Mouse (Mus musculus): ENCODE data around the gene Cfap44. TPM values are rescaled to one million over a fixed set of nuclear protein-coding genes. Genes with fewer than 3 reads are reported as not detected.

The Cfap44 gene
- polyA plus RNA-seq, 1 experiment from 2014 or later: 6.1 TPM

DNA sequence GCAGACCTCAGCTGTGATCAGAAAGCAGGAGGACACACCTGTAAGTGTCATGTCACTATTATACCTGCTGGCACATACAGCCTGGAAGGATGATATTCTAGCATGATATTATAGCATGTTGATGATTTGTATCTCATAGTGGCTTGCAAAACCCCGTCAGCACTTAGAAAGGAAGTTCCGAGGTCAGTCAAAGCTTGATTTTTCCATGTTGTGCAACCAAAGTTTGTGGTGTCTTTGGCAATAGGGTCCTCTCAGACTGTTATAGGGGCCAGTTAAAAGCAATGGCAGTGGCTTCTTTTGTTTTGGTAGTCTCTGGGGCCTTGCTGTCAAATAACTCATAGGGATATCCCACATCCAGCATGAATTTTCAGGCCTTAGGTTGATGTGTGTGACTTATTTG, 63.3 kb downstream of the Cfap44 start:
- no peak overlapping the region for H3K4me3 ChIP-seq (replicated peaks; ENCODE audit: low read depth, low read length)
- DNase-seq: no peak
- no peaks in the 10 kb centered on the region for H3K9me3 ChIP-seq (ENCODE audit: control insufficient read depth, low read length)
- no peak overlapping the region for H3K4me2 ChIP-seq (ENCODE audit: low read length)
- H3K4me1 ChIP-seq (ENCODE audit: control insufficient read depth, insufficient read depth, low read length): no peaks in the 10 kb centered on the region
- 95% methylated on average over 2 of the region's 2 CpGs for WGBS
- H3K9ac ChIP-seq (replicated peaks; ENCODE audit: low read length): no peak overlapping the region
- H3K36me3 ChIP-seq (ENCODE audit: control insufficient read depth, insufficient read depth, low read length): no peaks in the 10 kb centered on the region
- H3K27me3 ChIP-seq (ENCODE audit: control insufficient read depth, insufficient read depth, low read length): no peaks in the 10 kb centered on the region
- no peak for ATAC-seq (ENCODE audit: low FRiP score, low TSS enrichment)
- H3K27ac ChIP-seq (replicated peaks; ENCODE audit: low read depth, low read length): no peak overlapping the region

DNA sequence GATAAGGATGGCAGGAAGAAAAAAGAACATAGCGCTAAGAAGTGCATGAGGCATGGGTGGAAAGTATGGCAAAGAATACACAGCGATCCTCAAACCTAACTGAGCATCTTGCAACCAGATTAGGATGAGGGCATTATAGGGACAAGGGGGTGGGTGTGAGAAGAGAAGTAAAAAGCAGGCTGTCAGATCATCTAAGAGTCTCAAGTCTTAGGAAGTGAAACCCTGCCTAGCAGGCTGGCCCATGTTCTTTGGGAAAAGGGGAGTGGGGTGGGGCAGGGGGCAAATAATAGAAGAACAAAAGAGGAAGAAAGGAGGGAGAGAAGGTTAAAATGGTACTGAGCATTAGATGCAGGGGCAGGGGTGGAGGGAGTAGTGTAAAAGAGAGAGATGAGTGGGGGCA, 64.2 kb downstream of the Cfap44 start:
- Histone ChIP-seq H3K4me1 (ENCODE audit: control insufficient read depth, insufficient read depth, low read length) (no peaks in the 10 kb centered on the region), H3K9ac (replicated peaks; ENCODE audit: low read length) (no peak overlapping the region), H3K27ac (replicated peaks; ENCODE audit: low read depth, low read length) (no peak overlapping the region), H3K27me3 (ENCODE audit: control insufficient read depth, insufficient read depth, low read length) (no peaks in the 10 kb centered on the region), H3K36me3 (ENCODE audit: control insufficient read depth, insufficient read depth, low read length) (no peaks in the 10 kb centered on the region), H3K9me3 (ENCODE audit: control insufficient read depth, low read length) (no peaks in the 10 kb centered on the region), H3K4me3 (replicated peaks; ENCODE audit: low read depth, low read length) (no peak overlapping the region), H3K4me2 (ENCODE audit: low read length) (no peak overlapping the region)
- ATAC-seq (ENCODE audit: low FRiP score, low TSS enrichment): no peak
- DNase-seq: no peak
- 97% methylated on average over 2 of the region's 2 CpGs for WGBS

DNA sequence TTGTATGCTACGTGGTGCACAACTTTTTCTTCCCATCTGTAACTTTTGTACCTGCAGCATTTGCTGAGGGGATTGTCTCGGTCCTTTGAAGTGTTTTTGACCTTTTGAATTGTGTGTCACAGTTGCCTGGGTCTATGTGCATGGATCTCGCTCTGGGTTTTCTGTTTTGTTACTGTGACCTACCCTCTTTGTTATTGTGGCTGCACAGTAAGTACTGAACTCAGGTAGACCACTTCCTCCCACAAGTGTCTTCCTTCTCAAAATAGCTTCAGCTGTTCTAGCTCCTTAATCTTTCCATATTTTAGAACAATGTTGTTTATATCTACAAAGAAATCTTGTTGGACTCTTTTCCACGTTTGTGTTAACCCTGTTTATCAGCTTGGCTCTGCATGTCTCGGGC, 66.3 kb downstream of the Cfap44 start:
- no peaks in the 10 kb centered on the region for H3K36me3 ChIP-seq (ENCODE audit: control insufficient read depth, insufficient read depth, low read length)
- no peak overlapping the region for H3K4me2 ChIP-seq (ENCODE audit: low read length)
- 81% methylated on average over 5 of the region's 5 CpGs for WGBS
- H3K9me3 ChIP-seq (ENCODE audit: control insufficient read depth, low read length): no peaks in the 10 kb centered on the region
- H3K4me3 ChIP-seq (replicated peaks; ENCODE audit: low read depth, low read length): no peak overlapping the region
- ATAC-seq (ENCODE audit: low FRiP score, low TSS enrichment): no peak
- no peak overlapping the region for H3K9ac ChIP-seq (replicated peaks; ENCODE audit: low read length)
- H3K27ac ChIP-seq (replicated peaks; ENCODE audit: low read depth, low read length): no peak overlapping the region
- no peaks in the 10 kb centered on the region for H3K27me3 ChIP-seq (ENCODE audit: control insufficient read depth, insufficient read depth, low read length)
- no peaks in the 10 kb centered on the region for H3K4me1 ChIP-seq (ENCODE audit: control insufficient read depth, insufficient read depth, low read length)
- DNase-seq: no peak

DNA sequence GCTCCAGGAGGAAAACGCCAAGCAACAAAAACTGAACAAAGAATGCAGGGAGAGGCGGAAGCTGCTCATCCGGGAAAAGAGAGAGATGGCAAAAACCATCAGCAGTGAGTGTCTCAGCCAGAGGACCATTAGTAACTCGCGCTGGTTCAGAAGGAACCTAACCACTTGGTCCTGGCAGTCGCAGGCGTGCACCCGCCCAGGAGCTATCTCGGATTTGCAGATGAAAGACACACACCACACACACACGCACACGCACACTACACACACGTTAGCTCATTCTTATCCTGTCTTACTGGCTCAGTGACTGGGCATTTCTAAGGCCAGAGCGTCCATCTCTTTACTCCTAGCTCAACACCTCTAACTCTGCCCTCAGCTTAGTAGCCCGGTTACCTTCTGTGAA, 80.7 kb downstream of the Cfap44 start:
- no peak for DNase-seq
- Histone ChIP-seq H3K27ac (replicated peaks; ENCODE audit: low read depth, low read length) (no peak overlapping the region), H3K27me3 (ENCODE audit: control insufficient read depth, insufficient read depth, low read length) (no peaks in the 10 kb centered on the region), H3K36me3 (ENCODE audit: control insufficient read depth, insufficient read depth, low read length) (no peaks in the 10 kb centered on the region), H3K4me3 (replicated peaks; ENCODE audit: low read depth, low read length) (no peak overlapping the region), H3K9ac (replicated peaks; ENCODE audit: low read length) (no peak overlapping the region), H3K4me1 (ENCODE audit: control insufficient read depth, insufficient read depth, low read length) (no peaks in the 10 kb centered on the region), H3K4me2 (ENCODE audit: low read length) (no peak overlapping the region), H3K9me3 (ENCODE audit: control insufficient read depth, low read length) (no peaks in the 10 kb centered on the region)
- 88% methylated on average over 14 of the region's 14 CpGs for WGBS
- no peak for ATAC-seq (ENCODE audit: low FRiP score, low TSS enrichment)

DNA sequence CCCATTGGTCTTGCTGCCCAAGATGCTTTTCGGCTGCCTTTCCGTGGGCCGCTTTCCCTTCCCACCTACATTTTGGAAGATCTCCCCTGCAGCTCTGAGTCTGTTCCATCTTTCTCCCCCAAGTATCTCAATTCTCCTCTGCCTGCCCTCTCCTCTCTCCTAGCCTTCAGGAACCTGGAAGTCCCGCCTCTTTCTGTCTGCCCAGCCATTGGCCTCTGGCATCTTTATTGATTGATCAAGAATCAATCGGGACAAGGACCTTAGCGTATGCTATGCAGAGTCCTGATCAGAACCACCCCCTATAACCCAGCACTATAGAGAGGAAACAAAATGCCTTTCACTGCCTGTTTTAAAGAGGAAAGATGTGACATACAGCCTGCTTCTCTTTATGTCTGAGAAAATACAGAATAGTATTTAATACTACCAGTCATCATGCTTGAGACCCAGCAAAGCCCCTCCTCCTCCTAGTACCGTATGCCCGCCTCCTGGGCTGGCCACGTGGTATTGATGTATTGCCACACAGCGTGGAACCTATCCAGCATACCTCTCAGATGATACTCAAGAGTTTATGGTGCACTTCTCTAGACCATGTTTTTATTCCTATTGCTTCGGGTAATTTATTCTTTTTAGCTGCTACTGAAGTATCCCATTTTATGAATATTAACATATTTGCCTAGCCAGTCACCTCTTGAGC, 81.2 kb downstream of the Cfap44 start:
- Histone ChIP-seq H3K27me3 (ENCODE audit: control insufficient read depth, insufficient read depth, low read length) (no peaks in the 10 kb centered on the region), H3K4me1 (ENCODE audit: control insufficient read depth, insufficient read depth, low read length) (no peaks in the 10 kb centered on the region), H3K9ac (replicated peaks; ENCODE audit: low read length) (no peak overlapping the region), H3K36me3 (ENCODE audit: control insufficient read depth, insufficient read depth, low read length) (no peaks in the 10 kb centered on the region), H3K4me3 (replicated peaks; ENCODE audit: low read depth, low read length) (no peak overlapping the region), H3K27ac (replicated peaks; ENCODE audit: low read depth, low read length) (no peak overlapping the region), H3K4me2 (ENCODE audit: low read length) (no peak overlapping the region), H3K9me3 (ENCODE audit: control insufficient read depth, low read length) (no peaks in the 10 kb centered on the region)
- WGBS: 90% methylated on average over 11 of the region's 11 CpGs
- no peak for DNase-seq
- ATAC-seq (ENCODE audit: low FRiP score, low TSS enrichment): 0 out of 2 replicates have a peak, but pooled peaks have one; percentile 41

DNA sequence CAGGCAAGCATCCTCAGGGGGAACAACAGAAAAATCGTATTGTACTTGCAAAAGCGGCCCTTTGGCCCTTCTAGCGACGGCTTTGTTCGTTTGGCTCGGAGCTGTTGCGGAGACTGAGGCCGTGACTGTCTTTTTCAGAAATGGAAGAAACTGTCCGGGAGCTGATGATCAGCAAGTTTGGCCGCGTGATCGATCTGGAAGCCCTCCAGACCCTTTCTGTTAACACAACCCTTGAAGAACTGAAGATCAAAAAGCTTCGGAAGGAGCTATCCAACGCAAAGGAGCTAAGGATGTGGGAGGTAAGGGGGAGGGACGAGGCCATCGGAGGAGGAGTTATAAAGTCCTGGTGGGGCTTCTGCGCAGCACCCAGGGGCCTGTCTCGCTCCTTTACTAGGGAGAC, 84.2 kb downstream of the Cfap44 start:
- Histone ChIP-seq H3K27me3 (ENCODE audit: control insufficient read depth, insufficient read depth, low read length) (no peaks in the 10 kb centered on the region), H3K4me1 (ENCODE audit: control insufficient read depth, insufficient read depth, low read length) (0 out of 2 replicates have a peak, but pooled peaks cover 3% of the 10 kb centered on the region), H3K36me3 (ENCODE audit: control insufficient read depth, insufficient read depth, low read length) (no peaks in the 10 kb centered on the region), H3K9ac (replicated peaks; ENCODE audit: low read length) (no peak overlapping the region; the same call in 1 of the 2 replicates), H3K27ac (replicated peaks; ENCODE audit: low read depth, low read length) (no peak overlapping the region), H3K4me2 (ENCODE audit: low read length) (peak overlapping the region; percentile 19; the same call in 1 of the 2 replicates), H3K4me3 (replicated peaks; ENCODE audit: low read depth, low read length) (no peak overlapping the region), H3K9me3 (ENCODE audit: control insufficient read depth, low read length) (no peaks in the 10 kb centered on the region)
- 51% methylated on average over 18 of the region's 18 CpGs for WGBS
- ATAC-seq (ENCODE audit: low FRiP score, low TSS enrichment) (no peak), DNase-seq (no peak)

DNA sequence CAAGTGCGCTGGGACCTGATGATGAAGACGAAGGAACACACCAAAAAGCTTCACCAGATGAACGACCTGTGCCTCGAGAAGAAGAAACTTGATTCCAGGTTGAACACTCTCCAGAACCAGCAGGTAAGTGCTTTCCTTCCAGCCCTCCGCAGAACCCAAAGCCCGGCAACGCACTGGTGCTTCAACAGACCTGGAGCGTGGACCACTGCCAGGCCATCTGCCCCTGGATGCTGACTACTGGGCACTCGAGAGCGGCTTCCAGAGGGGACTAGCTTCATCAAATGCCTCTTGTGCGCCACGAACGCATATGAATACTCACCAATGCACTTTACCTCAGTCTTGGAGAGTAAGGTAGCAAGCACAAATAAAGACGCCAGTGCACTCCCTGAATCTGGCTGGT, 85.3 kb downstream of the Cfap44 start:
- 92% methylated on average over 14 of the region's 14 CpGs for WGBS
- no peak for DNase-seq

DNA sequence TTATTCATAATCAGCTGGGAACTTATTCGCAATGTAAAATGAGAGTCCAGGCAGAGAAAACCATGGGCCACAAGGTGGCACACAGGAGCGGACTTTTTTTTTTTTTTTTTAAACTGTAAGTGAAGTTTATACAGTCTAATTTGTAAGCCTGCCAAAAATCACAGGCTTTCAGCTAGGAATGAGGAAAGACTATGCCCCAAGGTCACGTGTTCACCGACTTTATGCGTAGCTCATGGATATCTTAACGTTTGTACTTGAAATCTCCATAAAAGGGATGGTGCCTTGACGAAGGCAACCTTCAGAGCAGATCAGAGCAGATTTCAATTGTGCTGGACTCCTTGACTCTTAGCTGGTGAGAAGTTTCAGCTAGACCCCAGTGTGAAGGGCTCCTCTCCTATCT, 86.0 kb downstream of the Cfap44 start:
- Histone ChIP-seq H3K27me3 (ENCODE audit: control insufficient read depth, insufficient read depth, low read length) (no peaks in the 10 kb centered on the region), H3K4me3 (replicated peaks; ENCODE audit: low read depth, low read length) (no peak overlapping the region), H3K9me3 (ENCODE audit: control insufficient read depth, low read length) (no peaks in the 10 kb centered on the region), H3K36me3 (ENCODE audit: control insufficient read depth, insufficient read depth, low read length) (peaks cover 7% of the 10 kb centered on the region), H3K9ac (replicated peaks; ENCODE audit: low read length) (no peak overlapping the region), H3K4me2 (ENCODE audit: low read length) (no peak overlapping the region), H3K4me1 (ENCODE audit: control insufficient read depth, insufficient read depth, low read length) (0 out of 2 replicates have a peak, but pooled peaks cover 3% of the 10 kb centered on the region), H3K27ac (replicated peaks; ENCODE audit: low read depth, low read length) (no peak overlapping the region)
- ATAC-seq (ENCODE audit: low FRiP score, low TSS enrichment) (no peak), DNase-seq (peak; percentile 52)
- WGBS: 73% methylated on average over 7 of the region's 7 CpGs

More for the DNA sequence above, 85.3 kb downstream of the Cfap44 start:
- no peak for ATAC-seq (ENCODE audit: low FRiP score, low TSS enrichment)
- H3K27me3 ChIP-seq (ENCODE audit: control insufficient read depth, insufficient read depth, low read length): no peaks in the 10 kb centered on the region
- no peaks in the 10 kb centered on the region for H3K36me3 ChIP-seq (ENCODE audit: control insufficient read depth, insufficient read depth, low read length)
- H3K27ac ChIP-seq (replicated peaks; ENCODE audit: low read depth, low read length): no peak overlapping the region
- H3K9ac ChIP-seq (replicated peaks; ENCODE audit: low read length): no peak overlapping the region
- no peak overlapping the region for H3K4me2 ChIP-seq (ENCODE audit: low read length)
- no peaks in the 10 kb centered on the region for H3K9me3 ChIP-seq (ENCODE audit: control insufficient read depth, low read length)
- no peak overlapping the region for H3K4me3 ChIP-seq (replicated peaks; ENCODE audit: low read depth, low read length)
- 0 out of 2 replicates have a peak, but pooled peaks cover 3% of the 10 kb centered on the region for H3K4me1 ChIP-seq (ENCODE audit: control insufficient read depth, insufficient read depth, low read length)
